Mouse (Mus musculus) cerebellum, adult 2 months (tissue): ENCODE data around the gene Zfp715.

ENCODE experiments used
- CTCF ChIP-seq: fragments of 200-500 bp; IDR thresholded peaks from 2 replicates; pipeline ENCODE4 v1.5.1; 2011; ENCODE audit warnings: low read depth, mild to moderate bottlenecking, control low read depth, low read length, moderate library complexity, borderline replicate concordance; ENCODE audit not compliant: insufficient read depth
- POLR2A ChIP-seq: fragments of 200-500 bp; IDR thresholded peaks from 2 replicates; pipeline ENCODE4 v1.6.1; 2011; ENCODE audit warnings: low read length, control low read depth, borderline replicate concordance; ENCODE audit not compliant: insufficient read depth

- TF ChIP-seq POLR2A (no peak), CTCF (peak; percentile 84)
These were observed 30.1 kb downstream of the Zfp715 start for GRCm38 (mm10) chr7:43282859-43283595.
